Mouse (Mus musculus): ENCODE results near the gene Serpina1b. TPM values are rescaled to one million over a fixed set of nuclear protein-coding genes. Genes with fewer than 3 reads are reported as not detected.

Serpina1b gene
- polyA plus RNA-seq, 1 experiment from 2014 or later, result not detected

DNA sequence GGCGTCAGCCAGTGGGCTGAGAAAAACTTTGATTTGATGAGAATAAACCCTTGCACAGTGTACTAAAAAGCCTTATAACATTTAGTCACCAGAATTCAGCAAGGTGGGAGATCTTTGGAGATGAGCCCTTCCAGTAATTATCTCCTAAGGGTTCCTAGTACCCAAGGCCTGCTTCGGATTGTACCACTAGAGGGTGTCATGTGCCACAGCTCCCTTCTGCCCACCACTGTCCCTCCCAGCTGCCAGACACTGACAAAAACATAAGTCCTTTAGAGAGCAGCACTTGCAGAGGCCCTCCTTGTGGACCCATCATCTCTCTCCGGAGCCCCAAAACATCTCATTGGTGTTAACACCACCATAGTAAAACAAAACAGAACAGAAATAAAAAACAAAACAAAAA is 118.6 kb downstream of the Serpina1b start:
- ATAC-seq (ENCODE audit: low FRiP score) (no peak), DNase-seq (ENCODE audit: low spot score) (no peak)
- 78% methylated on average over 3 of the region's 3 CpGs for WGBS
- H3K9me3 ChIP-seq (ENCODE audit: control insufficient read depth, low read length), result no peaks in the 10 kb centered on the region
- no peak overlapping the region for H3K4me3 ChIP-seq (ENCODE audit: low read depth, low read length)
- H3K27ac ChIP-seq (ENCODE audit: low read depth, low read length), result no peak overlapping the region
- H3K4me2 ChIP-seq (replicated peaks; ENCODE audit: low read depth, low read length), result no peak overlapping the region
- no peaks in the 10 kb centered on the region for H3K27me3 ChIP-seq (ENCODE audit: control insufficient read depth, insufficient read depth, low read length)
- no peak overlapping the region for H3K9ac ChIP-seq (ENCODE audit: low read depth, low read length)
- H3K36me3 ChIP-seq (ENCODE audit: control insufficient read depth, insufficient read depth, low read length), result no peaks in the 10 kb centered on the region
- no peaks in the 10 kb centered on the region for H3K4me1 ChIP-seq (replicated peaks; ENCODE audit: control insufficient read depth, insufficient read depth, low read length)

DNA sequence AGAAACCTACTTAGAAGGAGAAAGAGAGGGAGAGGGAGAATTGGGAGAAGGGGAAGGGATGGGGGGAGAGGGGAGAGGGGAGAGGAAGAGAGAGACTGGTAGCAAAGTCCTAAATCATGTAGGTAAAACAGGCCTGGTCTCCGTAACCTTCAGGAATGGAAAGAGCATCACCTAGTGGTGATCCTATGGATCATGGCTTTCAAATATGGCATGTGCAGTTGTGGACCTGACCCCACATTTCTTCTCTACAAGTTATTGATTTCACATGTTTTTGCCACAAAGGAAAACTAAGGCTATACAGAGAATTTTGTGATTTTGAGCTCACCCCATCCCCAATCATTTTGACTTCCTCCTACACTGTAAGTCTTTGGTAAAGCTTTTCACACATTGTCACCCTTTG is 119.8 kb downstream of the Serpina1b start:
- Histone ChIP-seq H3K9ac (ENCODE audit: low read depth, low read length) (no peak overlapping the region), H3K27me3 (ENCODE audit: control insufficient read depth, insufficient read depth, low read length) (no peaks in the 10 kb centered on the region), H3K27ac (ENCODE audit: low read depth, low read length) (no peak overlapping the region), H3K9me3 (ENCODE audit: control insufficient read depth, low read length) (no peaks in the 10 kb centered on the region), H3K4me2 (replicated peaks; ENCODE audit: low read depth, low read length) (no peak overlapping the region), H3K4me1 (replicated peaks; ENCODE audit: control insufficient read depth, insufficient read depth, low read length) (no peaks in the 10 kb centered on the region), H3K36me3 (ENCODE audit: control insufficient read depth, insufficient read depth, low read length) (no peaks in the 10 kb centered on the region), H3K4me3 (ENCODE audit: low read depth, low read length) (no peak overlapping the region)
- ATAC-seq (ENCODE audit: low FRiP score) (no peak), DNase-seq (ENCODE audit: low spot score) (no peak)
- WGBS, result 66% methylated on average over 1 of the region's 1 CpGs

DNA sequence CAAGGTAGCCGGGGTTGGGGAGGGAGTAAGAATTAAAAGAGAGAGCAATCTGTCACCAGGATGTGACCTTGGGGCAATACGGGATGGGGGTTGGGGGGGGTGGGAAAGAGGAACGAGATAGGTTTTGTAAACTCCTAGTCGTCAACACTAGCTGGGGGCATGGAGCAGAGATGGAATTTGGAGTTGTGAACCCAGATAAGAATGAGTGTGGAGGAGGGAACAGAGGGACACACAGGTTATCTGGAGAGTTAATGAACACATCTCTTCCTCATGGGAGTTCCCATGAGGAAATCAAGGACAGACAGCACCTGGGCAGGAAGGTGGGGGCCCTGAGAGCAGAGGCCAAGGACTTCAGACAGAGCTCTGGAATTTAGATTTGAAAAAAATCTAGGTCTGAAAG is 124.1 kb downstream of the Serpina1b start:
- Histone ChIP-seq H3K36me3 (ENCODE audit: control insufficient read depth, insufficient read depth, low read length) (no peaks in the 10 kb centered on the region), H3K27ac (ENCODE audit: low read depth, low read length) (no peak overlapping the region), H3K4me2 (replicated peaks; ENCODE audit: low read depth, low read length) (no peak overlapping the region), H3K27me3 (ENCODE audit: control insufficient read depth, insufficient read depth, low read length) (no peaks in the 10 kb centered on the region), H3K4me3 (ENCODE audit: low read depth, low read length) (no peak overlapping the region), H3K9me3 (ENCODE audit: control insufficient read depth, low read length) (no peaks in the 10 kb centered on the region), H3K9ac (ENCODE audit: low read depth, low read length) (no peak overlapping the region), H3K4me1 (replicated peaks; ENCODE audit: control insufficient read depth, insufficient read depth, low read length) (no peaks in the 10 kb centered on the region)
- no peak for ATAC-seq (ENCODE audit: low FRiP score)
- DNase-seq (ENCODE audit: low spot score), result no peak
- WGBS, result 76% methylated on average over 4 of the region's 4 CpGs

DNA sequence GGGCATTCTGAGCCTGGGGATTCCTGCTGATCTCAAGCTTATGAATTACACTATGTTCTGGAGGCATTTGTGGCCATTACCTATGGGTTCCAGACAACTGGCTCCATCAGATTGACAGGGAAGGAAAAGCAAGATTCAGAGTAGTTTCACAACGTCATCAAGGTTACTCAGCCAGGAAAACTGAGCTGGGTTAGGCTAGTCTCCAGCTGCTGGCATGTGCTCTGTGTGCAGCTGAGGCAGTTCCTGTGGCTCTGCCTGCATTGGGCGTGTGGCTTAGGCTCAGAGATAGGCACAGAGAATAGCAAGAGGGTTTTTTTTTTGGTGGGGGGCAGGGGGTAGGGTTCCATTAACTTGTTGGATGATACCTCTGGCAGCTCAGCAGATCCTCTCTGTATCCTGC is 124.6 kb downstream of the Serpina1b start:
- no peak for ATAC-seq (ENCODE audit: low FRiP score)
- H3K27me3 ChIP-seq (ENCODE audit: control insufficient read depth, insufficient read depth, low read length), result no peaks in the 10 kb centered on the region
- DNase-seq (ENCODE audit: low spot score), result no peak
- 78% methylated on average over 2 of the region's 2 CpGs for WGBS
- H3K9me3 ChIP-seq (ENCODE audit: control insufficient read depth, low read length), result no peaks in the 10 kb centered on the region
- H3K27ac ChIP-seq (ENCODE audit: low read depth, low read length), result no peak overlapping the region
- H3K9ac ChIP-seq (ENCODE audit: low read depth, low read length), result no peak overlapping the region
- H3K4me3 ChIP-seq (ENCODE audit: low read depth, low read length), result no peak overlapping the region
- H3K36me3 ChIP-seq (ENCODE audit: control insufficient read depth, insufficient read depth, low read length), result no peaks in the 10 kb centered on the region
- H3K4me2 ChIP-seq (replicated peaks; ENCODE audit: low read depth, low read length), result no peak overlapping the region
- H3K4me1 ChIP-seq (replicated peaks; ENCODE audit: control insufficient read depth, insufficient read depth, low read length), result no peaks in the 10 kb centered on the region

DNA sequence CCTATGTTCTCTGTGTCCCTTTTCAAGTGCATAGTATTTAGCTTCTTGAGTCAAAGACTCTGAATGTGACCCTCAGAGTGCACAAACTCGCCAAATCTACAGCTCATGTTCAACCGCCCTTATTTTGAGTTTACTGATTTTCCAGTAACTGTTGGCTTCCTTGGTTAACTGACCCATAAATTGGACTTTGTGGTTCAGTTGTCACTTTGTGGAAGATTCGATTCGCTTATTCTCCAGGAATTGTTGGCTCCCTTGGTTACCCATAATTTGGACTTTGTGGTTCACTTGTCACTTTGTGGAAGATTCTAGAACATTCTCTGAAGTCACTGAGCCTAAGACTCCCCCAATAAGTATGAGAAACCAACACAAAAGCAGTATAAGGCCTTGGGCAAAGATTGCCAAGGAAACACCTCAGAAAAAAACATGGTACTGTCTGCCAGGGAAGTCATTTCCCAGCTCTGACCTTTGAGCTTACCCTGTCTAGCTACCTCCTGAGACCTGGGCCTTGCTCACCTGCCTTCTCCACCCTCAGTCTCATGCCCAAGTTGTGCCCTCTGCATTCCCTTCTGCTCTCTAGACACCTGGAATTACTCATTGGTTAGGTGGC is 129.9 kb downstream of the Serpina1b start:
- no peak for ATAC-seq (ENCODE audit: low FRiP score)
- H3K27ac ChIP-seq (ENCODE audit: low read depth, low read length), result no peak overlapping the region
- DNase-seq (ENCODE audit: low spot score), result no peak

DNA sequence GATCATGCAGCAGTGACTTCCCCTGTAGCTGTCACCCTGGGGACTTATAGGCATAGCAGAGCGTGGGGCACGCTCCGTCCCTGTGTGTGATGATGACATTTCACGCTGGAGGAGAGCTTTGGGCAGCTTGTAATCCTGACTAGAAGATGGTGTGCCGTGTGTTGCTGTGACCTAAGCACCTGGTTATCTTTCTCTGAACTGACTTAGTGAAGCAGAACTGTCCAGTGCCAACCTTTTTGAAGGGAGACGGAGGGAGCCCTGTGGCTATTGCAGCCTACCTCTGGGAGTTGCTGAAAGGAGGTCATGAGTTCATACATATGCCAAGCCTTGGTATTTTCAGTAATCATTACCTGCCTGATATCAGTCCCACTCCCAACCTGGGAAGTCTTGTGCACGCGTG is 134.7 kb downstream of the Serpina1b start, which contains the start of gene Serpina1f:
TSS of gene Serpina1f (minus strand) at position 101 of the 400 bp plus-strand sequence.
- Histone ChIP-seq H3K27ac (ENCODE audit: low read depth, low read length) (no peak within 1 kb of the TSS), H3K4me2 (replicated peaks; ENCODE audit: low read depth, low read length) (no peak within 1 kb of the TSS), H3K4me1 (replicated peaks; ENCODE audit: control insufficient read depth, insufficient read depth, low read length) (no peaks in the 10 kb centered on the region), H3K4me3 (ENCODE audit: low read depth, low read length) (no peak within 1 kb of the TSS), H3K27me3 (ENCODE audit: control insufficient read depth, insufficient read depth, low read length) (no peaks in the 10 kb centered on the region), H3K9me3 (ENCODE audit: control insufficient read depth, low read length) (no peaks in the 10 kb centered on the region), H3K9ac (ENCODE audit: low read depth, low read length) (no peak within 1 kb of the TSS), H3K36me3 (ENCODE audit: control insufficient read depth, insufficient read depth, low read length) (no peaks in the 10 kb centered on the region)
- ATAC-seq (ENCODE audit: low FRiP score) (no peak), DNase-seq (ENCODE audit: low spot score) (no peak)
- WGBS, result 83% methylated on average over 8 of the region's 8 CpGs

More for the DNA sequence above, 129.9 kb downstream of the Serpina1b start:
- no peaks in the 10 kb centered on the region for H3K4me1 ChIP-seq (replicated peaks; ENCODE audit: control insufficient read depth, insufficient read depth, low read length)
- H3K27me3 ChIP-seq (ENCODE audit: control insufficient read depth, insufficient read depth, low read length), result no peaks in the 10 kb centered on the region
- 83% methylated on average over 4 of the region's 4 CpGs for WGBS
- H3K9ac ChIP-seq (ENCODE audit: low read depth, low read length), result no peak overlapping the region
- no peaks in the 10 kb centered on the region for H3K9me3 ChIP-seq (ENCODE audit: control insufficient read depth, low read length)
- H3K36me3 ChIP-seq (ENCODE audit: control insufficient read depth, insufficient read depth, low read length), result no peaks in the 10 kb centered on the region
- H3K4me2 ChIP-seq (replicated peaks; ENCODE audit: low read depth, low read length), result no peak overlapping the region
- no peak overlapping the region for H3K4me3 ChIP-seq (ENCODE audit: low read depth, low read length)

DNA sequence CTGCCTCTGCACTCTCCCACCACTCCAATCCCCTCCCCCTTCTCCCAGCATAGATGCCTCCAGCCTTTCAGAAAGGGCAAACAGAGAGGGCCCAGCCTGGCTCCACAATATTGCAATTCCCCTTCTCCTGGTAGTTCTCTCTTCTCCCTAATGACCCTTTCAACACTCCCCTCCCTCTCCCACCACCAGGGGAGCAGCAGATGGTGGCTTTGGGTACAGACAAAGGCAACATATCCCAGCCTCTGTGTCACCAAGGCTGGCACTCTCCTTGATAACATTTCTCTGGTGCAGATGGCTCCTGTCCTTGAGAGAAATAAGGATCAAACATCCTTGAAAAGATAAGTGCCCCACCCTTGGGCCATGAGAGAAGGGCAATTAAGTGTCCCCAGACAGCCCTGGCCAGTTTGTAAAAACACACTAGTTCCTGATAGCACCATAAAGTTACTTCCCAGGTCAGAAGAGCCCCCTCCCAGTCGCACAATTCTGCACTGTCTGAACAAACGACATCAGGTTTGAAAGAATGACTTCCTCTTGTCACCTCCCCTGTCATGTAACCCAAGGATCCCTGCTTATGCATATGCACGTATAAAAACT is 141.9 kb downstream of the Serpina1b start:
- Histone ChIP-seq H3K9me3 (ENCODE audit: control insufficient read depth, low read length) (no peaks in the 10 kb centered on the region), H3K4me2 (replicated peaks; ENCODE audit: low read depth, low read length) (no peak overlapping the region), H3K36me3 (ENCODE audit: control insufficient read depth, insufficient read depth, low read length) (no peaks in the 10 kb centered on the region), H3K4me3 (ENCODE audit: low read depth, low read length) (no peak overlapping the region), H3K9ac (ENCODE audit: low read depth, low read length) (no peak overlapping the region), H3K4me1 (replicated peaks; ENCODE audit: control insufficient read depth, insufficient read depth, low read length) (no peaks in the 10 kb centered on the region), H3K27me3 (ENCODE audit: control insufficient read depth, insufficient read depth, low read length) (no peaks in the 10 kb centered on the region), H3K27ac (ENCODE audit: low read depth, low read length) (no peak overlapping the region)
- DNase-seq (ENCODE audit: low spot score), result peak; percentile 26
- ATAC-seq (ENCODE audit: low FRiP score), result peak; percentile 20; the same call in 1 of the 2 replicates
- WGBS, result 54% methylated on average over 3 of the region's 3 CpGs

DNA sequence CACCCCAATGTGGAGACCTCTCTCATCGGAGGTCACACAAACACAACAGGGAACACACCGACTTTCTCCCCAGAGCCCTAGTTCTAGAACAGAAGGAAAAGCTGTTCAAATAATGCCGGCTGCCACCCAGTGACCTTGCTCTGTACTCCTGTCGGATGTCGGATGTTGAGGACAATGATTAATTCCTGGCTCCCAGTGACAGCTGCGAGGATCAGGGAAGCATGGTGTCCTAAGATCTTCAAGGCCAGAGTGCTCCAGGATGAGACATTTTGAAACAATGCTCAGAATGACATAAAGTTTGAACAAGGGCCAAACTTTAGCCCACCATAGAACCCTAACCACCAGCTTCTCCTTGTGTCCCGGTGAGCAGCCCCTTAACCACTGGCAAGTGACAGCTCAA is 143.2 kb downstream of the Serpina1b start:
- Histone ChIP-seq H3K36me3 (ENCODE audit: control insufficient read depth, insufficient read depth, low read length) (no peaks in the 10 kb centered on the region), H3K27ac (ENCODE audit: low read depth, low read length) (no peak overlapping the region), H3K9me3 (ENCODE audit: control insufficient read depth, low read length) (no peaks in the 10 kb centered on the region), H3K27me3 (ENCODE audit: control insufficient read depth, insufficient read depth, low read length) (no peaks in the 10 kb centered on the region), H3K4me3 (ENCODE audit: low read depth, low read length) (no peak overlapping the region), H3K4me2 (replicated peaks; ENCODE audit: low read depth, low read length) (no peak overlapping the region), H3K9ac (ENCODE audit: low read depth, low read length) (no peak overlapping the region), H3K4me1 (replicated peaks; ENCODE audit: control insufficient read depth, insufficient read depth, low read length) (no peaks in the 10 kb centered on the region)
- WGBS, result 59% methylated on average over 7 of the region's 7 CpGs
- no peak for ATAC-seq (ENCODE audit: low FRiP score)
- DNase-seq (ENCODE audit: low spot score), result peak; percentile 3

DNA sequence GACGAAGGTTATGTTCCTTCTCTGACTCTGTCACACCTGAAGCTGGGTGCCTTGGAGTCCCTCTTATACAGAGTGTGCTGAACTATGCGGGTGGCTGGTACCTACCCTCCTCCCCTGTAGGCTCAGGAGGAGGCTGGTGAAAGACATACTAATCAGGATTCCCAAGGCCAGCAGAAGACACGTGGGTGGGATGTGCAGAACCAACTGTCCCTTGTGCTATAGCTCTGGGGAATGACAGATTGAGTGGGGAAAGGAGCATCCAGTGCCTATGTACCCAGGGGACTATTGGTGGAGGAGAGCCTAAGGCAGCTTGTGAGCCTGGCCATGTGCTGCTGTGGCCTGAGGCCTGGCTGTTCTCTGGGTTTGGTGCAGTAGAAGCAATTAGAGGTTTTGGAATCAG is 144.1 kb downstream of the Serpina1b start:
- DNase-seq (ENCODE audit: low spot score), result no peak
- H3K4me2 ChIP-seq (replicated peaks; ENCODE audit: low read depth, low read length), result no peak overlapping the region
- no peak for ATAC-seq (ENCODE audit: low FRiP score)
- H3K4me3 ChIP-seq (ENCODE audit: low read depth, low read length), result no peak overlapping the region
- 82% methylated on average over 3 of the region's 3 CpGs for WGBS
- H3K36me3 ChIP-seq (ENCODE audit: control insufficient read depth, insufficient read depth, low read length), result no peaks in the 10 kb centered on the region
- no peak overlapping the region for H3K27ac ChIP-seq (ENCODE audit: low read depth, low read length)
- no peaks in the 10 kb centered on the region for H3K9me3 ChIP-seq (ENCODE audit: control insufficient read depth, low read length)
- no peak overlapping the region for H3K9ac ChIP-seq (ENCODE audit: low read depth, low read length)
- no peaks in the 10 kb centered on the region for H3K4me1 ChIP-seq (replicated peaks; ENCODE audit: control insufficient read depth, insufficient read depth, low read length)
- no peaks in the 10 kb centered on the region for H3K27me3 ChIP-seq (ENCODE audit: control insufficient read depth, insufficient read depth, low read length)

Data from hindbrain, embryonic 11.5 days (tissue).